Mouse (Mus musculus) hindbrain, postnatal 0 days (tissue): Measurements from ENCODE around the gene Otud5. TPM values are rescaled to one million over a fixed set of nuclear protein-coding genes. Genes with fewer than 3 reads are reported as not detected.
A peak's percentile ranks its signal among the peaks of the same experiment; 100 is the strongest.
"Not testable (repeated sequence)": the region's sequence is repeated elsewhere in the genome, so short reads cannot be mapped to it uniquely, and the experiment has no call there.

Experiments used
- ATAC-seq: fragments of 200-750 bp; cut with Nextera tagmentation; 2 replicates; pipeline ENCODE4 v1.8.0; 2017; ENCODE audit warnings: mild to moderate bottlenecking, moderate TSS enrichment, moderate library complexity
- DNase-seq: peaks from one replicate; pipeline ENCODE4 v3.0.0-alpha.2; 2015; ENCODE audit warnings: low spot score
- H3K27ac ChIP-seq: fragments of 300-500 bp; sonication (generic); 2 replicates; pipeline ENCODE4 v1.5.1; 2014; ENCODE audit warnings: mild to moderate bottlenecking
- H3K27me3 ChIP-seq: fragments of 300-500 bp; sonication (generic); 2 replicates; pipeline ENCODE4 v1.6.1; 2014; ENCODE audit warnings: low read length, mixed read lengths; ENCODE audit not compliant: insufficient read depth
- H3K36me3 ChIP-seq: fragments of 300-500 bp; sonication (generic); 2 replicates; pipeline ENCODE4 v1.6.1; 2014; ENCODE audit warnings: low read length, mixed read lengths; ENCODE audit not compliant: insufficient read depth
- H3K4me1 ChIP-seq: fragments of 300-500 bp; sonication (generic); 2 replicates; pipeline ENCODE4 v1.6.1; 2014; ENCODE audit warnings: antibody characterized with exemption, low read length, mixed read lengths; ENCODE audit not compliant: insufficient read depth
- H3K4me2 ChIP-seq: fragments of 300-500 bp; sonication (generic); 2 replicates; pipeline ENCODE4 v1.6.1; 2014; ENCODE audit warnings: low read depth, mild to moderate bottlenecking, low read length, moderate library complexity, mixed read lengths
- H3K4me3 ChIP-seq: fragments of 300-500 bp; sonication (generic); 2 replicates; pipeline ENCODE4 v1.5.1; 2014; ENCODE audit warnings: low read length
- H3K9ac ChIP-seq: fragments of 300-500 bp; sonication (generic); replicated peaks from 2 replicates; pipeline ENCODE4 v1.6.1; 2014; ENCODE audit warnings: mild to moderate bottlenecking, low read length, moderate library complexity, mixed read lengths
- H3K9me3 ChIP-seq: fragments of 300-500 bp; sonication (generic); 2 replicates; pipeline ENCODE4 v1.6.1; 2016; ENCODE audit warnings: low read length, mixed read lengths
- CTCF ChIP-seq: IDR thresholded peaks from 2 replicates; pipeline ENCODE4 v1.5.1; 2016; ENCODE audit warnings: antibody characterized with exemption, control low read depth, low read depth
- WGBS: fragments of 180-500 bp; shearing (Covaris S2); extraction: QIAGEN DNeasy Blood & Tissue Kit; methylation state at CpG from one replicate; pipeline ENCODE4 v1.1.7; 2014; 5-methylcytosine and 5-hydroxymethylcytosine counted together
- microRNA counts: library from miRNA; unstranded; fragments of <30 nt; microRNA quantifications from one replicate; lab custom pipeline; 2015
- microRNA-seq, 2 experiments: library from miRNA; unstranded; fragments of <30 nt; microRNA quantifications; one replicate each; pipeline ENCODE4; 2016
- polyA plus RNA-seq: library from polyadenylated mRNA; unstranded; fragments of >200 nt; fragmentation: Nextera tagmentation; extraction: Ambion mirVana; gene quantifications from 2 replicates; pipeline ENCODE4 v1.2.1, GENCODE M21; 2015
- total RNA-seq: library from RNA; depleted of rRNA; stranded (reverse); fragments of >200 nt; gene quantifications from 2 replicates; pipeline ENCODE4 v1.2.3, GENCODE M21; 2014; rRNA removed

Gene Otud5
- total and polyA plus RNA-seq, 2 experiments from 2014 or later, result 37.3 to 64.9 TPM

- not testable (repeated sequence) for H3K27ac ChIP-seq
Measured at GRCm38 (mm10) chrX:7917960-7918359, 76.8 kb downstream of the Otud5 start.

GRCm38 (mm10) chrX:7919601-7920383 is 78.6 kb downstream of the Otud5 start, which contains the start of gene Pcsk1n:
TSS of gene Pcsk1n (plus strand) at chrX:7919822.
- ATAC-seq (peak; percentile 92), DNase-seq (peak; percentile 87)
- no peaks in the 10 kb centered on the region for H3K36me3 ChIP-seq

More at GRCm38 (mm10) chrX:7917960-7918359, 76.8 kb downstream of the Otud5 start:
- 0 out of 2 replicates have a peak, but pooled peaks have one; percentile 4 for TF ChIP-seq CTCF
- H3K4me2 ChIP-seq, H3K27me3 ChIP-seq, H3K9ac ChIP-seq, DNase-seq, H3K36me3 ChIP-seq, H3K4me1 ChIP-seq, H3K9me3 ChIP-seq, H3K4me3 ChIP-seq, ATAC-seq: not testable (repeated sequence)
- 77% methylated on average over 6 of the region's 6 CpGs for WGBS

GRCm38 (mm10) chrX:7922032-7922431 is 80.9 kb downstream of the Otud5 start:
- H3K9me3 ChIP-seq, result no peaks in the 10 kb centered on the region
- H3K27me3 ChIP-seq, result no peaks in the 10 kb centered on the region
- no peak for TF ChIP-seq CTCF
- H3K27ac ChIP-seq, result peak overlapping the region; percentile 15
- H3K36me3 ChIP-seq, result no peaks in the 10 kb centered on the region
- H3K4me2 ChIP-seq, result peak overlapping the region; percentile 56
- H3K4me1 ChIP-seq, result no peaks in the 10 kb centered on the region
- ATAC-seq (no peak; the same call in 1 of the 2 replicates), DNase-seq (peak; percentile 27)
- 20% methylated on average over 47 of the region's 48 CpGs for WGBS
- peak overlapping the region; percentile 45 for H3K9ac ChIP-seq
- H3K4me3 ChIP-seq, result peak overlapping the region; percentile 44

More at GRCm38 (mm10) chrX:7919601-7920383, 78.6 kb downstream of the Otud5 start, which contains the start of gene Pcsk1n:
- Histone ChIP-seq H3K27ac (peak within 1 kb of the TSS; percentile 84), H3K9me3 (no peaks in the 10 kb centered on the region), H3K27me3 (no peaks in the 10 kb centered on the region), H3K4me1 (no peaks in the 10 kb centered on the region), H3K4me3 (peak within 1 kb of the TSS; percentile 44), H3K9ac (peak within 1 kb of the TSS; percentile 61), H3K4me2 (peak within 1 kb of the TSS; percentile 56)
- no peak for TF ChIP-seq CTCF
- 20% methylated on average over 39 of the region's 40 CpGs for WGBS

MicroRNA genes within 50 kb of the gene (microRNA counts, 519-probe panel; counts per million panel counts)
- 3,410 counts per million, percentile 57 among the panel's probes with 10 or more counts for microRNA mmu-miR-1198 (lab: Ali Mortazavi, UCI)

Small RNAs within 50 kb of the gene (microRNA-seq; reads per million reads assigned to microRNA genes)
- 32.6 to 33.3 reads per million in 2 experiments for gene Mir1198

Other genes with a start within 250 kb of the Otud5 start
- 35.6 and 47.6 TPM in 2 replicates for gene Ccdc22, start 235.8 kb upstream of the Otud5 start, total RNA-seq
- gene Ccdc22, start 235.8 kb upstream of the Otud5 start, polyA plus RNA-seq, result 20.5 and 21.5 TPM in 2 replicates
- 0.10 TPM in 1 of 2 replicates, not detected in the other for gene Cacna1f, start 234.3 kb upstream of the Otud5 start, total RNA-seq
- gene Cacna1f, start 234.3 kb upstream of the Otud5 start, polyA plus RNA-seq, result 0.11 and 0.33 TPM in 2 replicates
- 500 and 512 TPM in 2 replicates for gene Syp, start 202.9 kb upstream of the Otud5 start, total RNA-seq
- 320 and 325 TPM in 2 replicates for gene Syp, start 202.9 kb upstream of the Otud5 start, polyA plus RNA-seq
- gene Prickle3, start 184.1 kb upstream of the Otud5 start, total RNA-seq, result 1.6 and 1.8 TPM in 2 replicates
- gene Prickle3, start 184.1 kb upstream of the Otud5 start, polyA plus RNA-seq, result 1.1 and 1.6 TPM in 2 replicates
- gene Plp2, start 170.0 kb upstream of the Otud5 start, total RNA-seq, result 12.9 and 27.7 TPM in 2 replicates
- gene Plp2, start 170.0 kb upstream of the Otud5 start, polyA plus RNA-seq, result 25.2 and 26.5 TPM in 2 replicates
- 4.2 TPM in 1 of 2 replicates, not detected in the other for gene Magix, start 160.1 kb upstream of the Otud5 start, total RNA-seq
- gene Magix, start 160.1 kb upstream of the Otud5 start, polyA plus RNA-seq, result 0.18 and 0.29 TPM in 2 replicates
- gene Gpkow, start 144.2 kb upstream of the Otud5 start, total RNA-seq, result 11.0 and 12.0 TPM in 2 replicates
- gene Gpkow, start 144.2 kb upstream of the Otud5 start, polyA plus RNA-seq, result 38.4 and 38.8 TPM in 2 replicates
- gene Wdr45, start 127.0 kb upstream of the Otud5 start, total RNA-seq, result 33.2 and 40.6 TPM in 2 replicates
- 34.0 and 36.4 TPM in 2 replicates for gene Wdr45, start 127.0 kb upstream of the Otud5 start, polyA plus RNA-seq
- not detected in 2 replicates for gene Gm45208, start 119.1 kb upstream of the Otud5 start, total RNA-seq
- 0.66 and 1.2 TPM in 2 replicates for gene Gm45208, start 119.1 kb upstream of the Otud5 start, polyA plus RNA-seq
- 134 and 137 TPM in 2 replicates for gene Praf2, start 112.9 kb upstream of the Otud5 start, total RNA-seq
- gene Praf2, start 112.9 kb upstream of the Otud5 start, polyA plus RNA-seq, result 129 and 134 TPM in 2 replicates
- gene Ccdc120, start 90.5 kb upstream of the Otud5 start, total RNA-seq, result 183 and 387 TPM in 2 replicates
- gene Ccdc120, start 90.5 kb upstream of the Otud5 start, polyA plus RNA-seq, result 47.6 and 53.3 TPM in 2 replicates
- gene Tfe3, start 78.8 kb upstream of the Otud5 start, total RNA-seq, result 27.8 and 36.1 TPM in 2 replicates
- gene Tfe3, start 78.8 kb upstream of the Otud5 start, polyA plus RNA-seq, result 21.4 and 21.5 TPM in 2 replicates
- gene Gripap1, start 51.6 kb upstream of the Otud5 start, total RNA-seq, result 23.4 and 28.3 TPM in 2 replicates
- 61.1 and 62.8 TPM in 2 replicates for gene Gripap1, start 51.6 kb upstream of the Otud5 start, polyA plus RNA-seq
- 3.1 and 3.4 TPM in 2 replicates for gene Kcnd1, start 19.1 kb upstream of the Otud5 start, total RNA-seq
- gene Kcnd1, start 19.1 kb upstream of the Otud5 start, polyA plus RNA-seq, result 4.1 and 5.9 TPM in 2 replicates
- gene Pim2, start 36.9 kb downstream of the Otud5 start, total RNA-seq, result 13.9 and 18.3 TPM in 2 replicates
- gene Pim2, start 36.9 kb downstream of the Otud5 start, polyA plus RNA-seq, result 20.8 and 22.3 TPM in 2 replicates
- gene Slc35a2, start 42.7 kb downstream of the Otud5 start, total RNA-seq, result 38.0 and 61.0 TPM in 2 replicates
- gene Slc35a2, start 42.7 kb downstream of the Otud5 start, polyA plus RNA-seq, result 43.7 and 46.2 TPM in 2 replicates
- 83.8 and 100 TPM in 2 replicates for gene Pqbp1, start 57.9 kb downstream of the Otud5 start, total RNA-seq
- 200 and 201 TPM in 2 replicates for gene Pqbp1, start 57.9 kb downstream of the Otud5 start, polyA plus RNA-seq
- gene Timm17b, start 58.0 kb downstream of the Otud5 start, total RNA-seq, result 37.3 and 47.4 TPM in 2 replicates
- gene Timm17b, start 58.0 kb downstream of the Otud5 start, polyA plus RNA-seq, result 125 and 133 TPM in 2 replicates
- not detected in 2 replicates for gene Gm10491, start 66.5 kb downstream of the Otud5 start, total RNA-seq
- gene Gm10491, start 66.5 kb downstream of the Otud5 start, polyA plus RNA-seq, result not detected in 2 replicates
- not detected in 2 replicates for gene Gm10490, start 68.2 kb downstream of the Otud5 start, total RNA-seq
- not detected in 2 replicates for gene Gm10490, start 68.2 kb downstream of the Otud5 start, polyA plus RNA-seq
- 124 and 154 TPM in 2 replicates for gene Pcsk1n, start 78.5 kb downstream of the Otud5 start, total RNA-seq
- gene Pcsk1n, start 78.5 kb downstream of the Otud5 start, polyA plus RNA-seq, result 465 and 477 TPM in 2 replicates
- gene Eras, start 87.2 kb downstream of the Otud5 start, total RNA-seq, result not detected in 2 replicates
- gene Eras, start 87.2 kb downstream of the Otud5 start, polyA plus RNA-seq, result not detected in 2 replicates
- gene Hdac6, start 106.5 kb downstream of the Otud5 start, total RNA-seq, result 97.9 and 105 TPM in 2 replicates
- gene Hdac6, start 106.5 kb downstream of the Otud5 start, polyA plus RNA-seq, result 54.5 and 57.4 TPM in 2 replicates
- gene Gata1, start 136.7 kb downstream of the Otud5 start, total RNA-seq, result not detected in 2 replicates
- not detected in 2 replicates for gene Gata1, start 136.7 kb downstream of the Otud5 start, polyA plus RNA-seq
- gene Glod5, start 177.1 kb downstream of the Otud5 start, total RNA-seq, result 1.9 TPM in 1 of 2 replicates, not detected in the other
- 0.38 and 1.2 TPM in 2 replicates for gene Glod5, start 177.1 kb downstream of the Otud5 start, polyA plus RNA-seq
- gene Suv39h1, start 233.4 kb downstream of the Otud5 start, total RNA-seq, result 32.3 and 43.9 TPM in 2 replicates
- gene Suv39h1, start 233.4 kb downstream of the Otud5 start, polyA plus RNA-seq, result 34.1 and 35.2 TPM in 2 replicates
- gene Was, start 249.1 kb downstream of the Otud5 start, total RNA-seq, result 0.11 and 0.99 TPM in 2 replicates
- gene Was, start 249.1 kb downstream of the Otud5 start, polyA plus RNA-seq, result 0.11 and 0.16 TPM in 2 replicates